Mouse (Mus musculus) splenic B cell, adult 2 months (primary cell): ENCODE measurements around the gene Dusp21.

Source experiments
- DNase-seq: peaks from one replicate; pipeline ENCODE4 v3.0.0-alpha.2; 2011; ENCODE audit warnings: low read depth, low spot score
- H3K27me3 ChIP-seq: 2 replicates; pipeline ENCODE4 v1.6.1; 2012; ENCODE audit warnings: mild to moderate bottlenecking, low read length, moderate library complexity, mixed read lengths; ENCODE audit not compliant: control insufficient read depth, poor library complexity, insufficient read depth, severe bottlenecking
- H3K36me3 ChIP-seq: 2 replicates; pipeline ENCODE4 v1.6.1; 2012; ENCODE audit warnings: mild to moderate bottlenecking, low read length, moderate library complexity, mixed read lengths; ENCODE audit not compliant: control insufficient read depth, poor library complexity, insufficient read depth, severe bottlenecking

Gene Dusp21

GRCm38 (mm10) chrX:18145557-18145956 is at the start of gene Dusp21:
Gene Dusp21 (plus strand): TSS chrX:18145857.
- DNase-seq: no peak
- Histone ChIP-seq H3K27me3 (no peaks in the 10 kb centered on the region), H3K36me3 (no peaks in the 10 kb centered on the region)

GRCm38 (mm10) chrX:18160734-18161442 is 15.2 kb downstream of the Dusp21 start:
- no peak for DNase-seq
- H3K27me3 ChIP-seq: no peaks in the 10 kb centered on the region
- no peaks in the 10 kb centered on the region for H3K36me3 ChIP-seq

- Histone ChIP-seq H3K36me3 (no peaks in the 10 kb centered on the region), H3K27me3 (no peaks in the 10 kb centered on the region)
- no peak for DNase-seq
These were observed 16.1 kb downstream of the Dusp21 start for GRCm38 (mm10) chrX:18161796-18162191.

GRCm38 (mm10) chrX:18162192-18162857 is 16.7 kb downstream of the Dusp21 start, which contains the start of gene Kdm6a:
Gene Kdm6a (plus strand): TSS chrX:18162575.
- no peaks in the 10 kb centered on the region for H3K36me3 ChIP-seq
- peak; percentile 96 for DNase-seq
- H3K27me3 ChIP-seq: no peaks in the 10 kb centered on the region

- no peaks in the 10 kb centered on the region for H3K36me3 ChIP-seq
- no peaks in the 10 kb centered on the region for H3K27me3 ChIP-seq
- DNase-seq: peak; percentile 53
These were observed 17.4 kb downstream of the Dusp21 start for GRCm38 (mm10) chrX:18162861-18163731.

GRCm38 (mm10) chrX:18163917-18164624 is 18.4 kb downstream of the Dusp21 start:
- peak; percentile 43 for DNase-seq
- Histone ChIP-seq H3K27me3 (no peaks in the 10 kb centered on the region), H3K36me3 (no peaks in the 10 kb centered on the region)

GRCm38 (mm10) chrX:18165121-18165520 is 19.5 kb downstream of the Dusp21 start:
- H3K36me3 ChIP-seq: no peaks in the 10 kb centered on the region
- no peak for DNase-seq
- no peaks in the 10 kb centered on the region for H3K27me3 ChIP-seq

GRCm38 (mm10) chrX:18166961-18167360 is 21.3 kb downstream of the Dusp21 start:
- no peaks in the 10 kb centered on the region for H3K36me3 ChIP-seq
- H3K27me3 ChIP-seq: no peaks in the 10 kb centered on the region
- DNase-seq: no peak

GRCm38 (mm10) chrX:18168940-18169339 is 23.3 kb downstream of the Dusp21 start:
- DNase-seq: peak; percentile 42
- H3K27me3 ChIP-seq: no peaks in the 10 kb centered on the region
- H3K36me3 ChIP-seq: no peaks in the 10 kb centered on the region

GRCm38 (mm10) chrX:18174831-18175230 is 29.2 kb downstream of the Dusp21 start:
- Histone ChIP-seq H3K27me3 (no peaks in the 10 kb centered on the region), H3K36me3 (no peaks in the 10 kb centered on the region)
- no peak for DNase-seq

- no peaks in the 10 kb centered on the region for H3K27me3 ChIP-seq
- DNase-seq: peak; percentile 32
- no peaks in the 10 kb centered on the region for H3K36me3 ChIP-seq
These were observed 32.1 kb downstream of the Dusp21 start for GRCm38 (mm10) chrX:18177803-18178202.

GRCm38 (mm10) chrX:18179492-18179891 is 33.8 kb downstream of the Dusp21 start:
- DNase-seq: no peak
- H3K36me3 ChIP-seq: no peaks in the 10 kb centered on the region
- H3K27me3 ChIP-seq: no peaks in the 10 kb centered on the region

- Histone ChIP-seq H3K27me3 (no peaks in the 10 kb centered on the region), H3K36me3 (no peaks in the 10 kb centered on the region)
- DNase-seq: peak; percentile 53
These were observed 41.5 kb downstream of the Dusp21 start for GRCm38 (mm10) chrX:18187203-18187602.

- H3K27me3 ChIP-seq: no peaks in the 10 kb centered on the region
- DNase-seq: no peak
- no peaks in the 10 kb centered on the region for H3K36me3 ChIP-seq
These were observed 42.6 kb downstream of the Dusp21 start for GRCm38 (mm10) chrX:18188293-18188692.
